Mouse (Mus musculus): ENCODE data around the gene B3gat1. TPM values are rescaled to one million over a fixed set of nuclear protein-coding genes. Genes with fewer than 3 reads are reported as not detected.

The B3gat1 gene
- polyA plus RNA-seq, 1 experiment from 2014 or later: not detected

- no peaks in the 10 kb centered on the region for H3K36me3 ChIP-seq
- H3K4me2 ChIP-seq: no peak overlapping the region
- ATAC-seq (replicated peaks; ENCODE audit: insufficient number of reproducible peaks, insufficient read depth, low FRiP score, low read depth): no peak
- WGBS: 68% methylated on average over 2 of the region's 2 CpGs
- H3K4me1 ChIP-seq (replicated peaks): peaks cover 5% of the 10 kb centered on the region
- H3K9ac ChIP-seq: no peak overlapping the region
- no peak overlapping the region for H3K27ac ChIP-seq
- H3K9me3 ChIP-seq (replicated peaks): no peaks in the 10 kb centered on the region
- H3K4me3 ChIP-seq: no peak overlapping the region
- peaks cover 28% of the 10 kb centered on the region for H3K27me3 ChIP-seq
These were observed 5.0 kb upstream of the B3gat1 start for GRCm38 (mm10) chr9:26728556-26728955.

GRCm38 (mm10) chr9:26733986-26734385 is 458 bp downstream of the B3gat1 start:
- Histone ChIP-seq H3K9ac (peak overlapping the region; percentile 17; the same call in 1 of the 2 replicates), H3K36me3 (no peaks in the 10 kb centered on the region), H3K27ac (no peak overlapping the region), H3K4me1 (replicated peaks) (peaks cover 11% of the 10 kb centered on the region), H3K27me3 (peaks cover 62% of the 10 kb centered on the region), H3K4me3 (peak overlapping the region; percentile 49), H3K4me2 (peak overlapping the region; percentile 84), H3K9me3 (replicated peaks) (no peaks in the 10 kb centered on the region)
- no peak for ATAC-seq (replicated peaks; ENCODE audit: insufficient number of reproducible peaks, insufficient read depth, low FRiP score, low read depth)
- WGBS: 1% methylated on average over 37 of the region's 37 CpGs

GRCm38 (mm10) chr9:26737116-26737515 is 3.6 kb downstream of the B3gat1 start:
- WGBS: 67% methylated on average over 5 of the region's 5 CpGs
- H3K27ac ChIP-seq: no peak overlapping the region
- H3K4me1 ChIP-seq (replicated peaks): peaks cover 11% of the 10 kb centered on the region
- peaks cover 48% of the 10 kb centered on the region for H3K27me3 ChIP-seq
- ATAC-seq (replicated peaks; ENCODE audit: insufficient number of reproducible peaks, insufficient read depth, low FRiP score, low read depth): no peak
- no peak overlapping the region for H3K9ac ChIP-seq
- no peak overlapping the region for H3K4me2 ChIP-seq
- H3K36me3 ChIP-seq: no peaks in the 10 kb centered on the region
- no peak overlapping the region for H3K4me3 ChIP-seq
- H3K9me3 ChIP-seq (replicated peaks): no peaks in the 10 kb centered on the region

- Histone ChIP-seq H3K4me2 (no peak overlapping the region), H3K4me3 (no peak overlapping the region), H3K36me3 (no peaks in the 10 kb centered on the region), H3K9me3 (replicated peaks) (no peaks in the 10 kb centered on the region), H3K9ac (no peak overlapping the region), H3K27ac (no peak overlapping the region), H3K4me1 (replicated peaks) (no peaks in the 10 kb centered on the region), H3K27me3 (no peaks in the 10 kb centered on the region)
- WGBS: 80% methylated on average over 3 of the region's 3 CpGs
- no peak for ATAC-seq (replicated peaks; ENCODE audit: insufficient number of reproducible peaks, insufficient read depth, low FRiP score, low read depth)
These were observed 9.3 kb downstream of the B3gat1 start for GRCm38 (mm10) chr9:26742817-26743216.

- no peak for ATAC-seq (replicated peaks; ENCODE audit: insufficient number of reproducible peaks, insufficient read depth, low FRiP score, low read depth)
- Histone ChIP-seq H3K9ac (no peak overlapping the region), H3K4me3 (no peak overlapping the region), H3K27me3 (no peaks in the 10 kb centered on the region), H3K4me1 (replicated peaks) (no peaks in the 10 kb centered on the region), H3K27ac (no peak overlapping the region), H3K9me3 (replicated peaks) (no peaks in the 10 kb centered on the region), H3K4me2 (no peak overlapping the region), H3K36me3 (no peaks in the 10 kb centered on the region)
- 46% methylated on average over 4 of the region's 4 CpGs for WGBS
These were observed 13.6 kb downstream of the B3gat1 start for GRCm38 (mm10) chr9:26747121-26747520.

GRCm38 (mm10) chr9:26748893-26749292 is 15.4 kb downstream of the B3gat1 start:
- H3K9ac ChIP-seq: no peak overlapping the region
- ATAC-seq (replicated peaks; ENCODE audit: insufficient number of reproducible peaks, insufficient read depth, low FRiP score, low read depth): no peak
- no peak overlapping the region for H3K27ac ChIP-seq
- H3K27me3 ChIP-seq: no peaks in the 10 kb centered on the region
- WGBS: 72% methylated on average over 4 of the region's 4 CpGs
- H3K36me3 ChIP-seq: no peaks in the 10 kb centered on the region
- H3K9me3 ChIP-seq (replicated peaks): no peaks in the 10 kb centered on the region
- no peak overlapping the region for H3K4me3 ChIP-seq
- no peaks in the 10 kb centered on the region for H3K4me1 ChIP-seq (replicated peaks)
- H3K4me2 ChIP-seq: no peak overlapping the region

- no peaks in the 10 kb centered on the region for H3K9me3 ChIP-seq (replicated peaks)
- no peaks in the 10 kb centered on the region for H3K4me1 ChIP-seq (replicated peaks)
- no peak overlapping the region for H3K4me3 ChIP-seq
- H3K9ac ChIP-seq: no peak overlapping the region
- ATAC-seq (replicated peaks; ENCODE audit: insufficient number of reproducible peaks, insufficient read depth, low FRiP score, low read depth): no peak
- H3K27me3 ChIP-seq: no peaks in the 10 kb centered on the region
- no peaks in the 10 kb centered on the region for H3K36me3 ChIP-seq
- WGBS: 32% methylated on average over 9 of the region's 9 CpGs
- H3K4me2 ChIP-seq: no peak overlapping the region
- no peak overlapping the region for H3K27ac ChIP-seq
These were observed 26.6 kb downstream of the B3gat1 start for GRCm38 (mm10) chr9:26760081-26760480.

GRCm38 (mm10) chr9:26760576-26760975 is 27.0 kb downstream of the B3gat1 start:
- ATAC-seq (replicated peaks; ENCODE audit: insufficient number of reproducible peaks, insufficient read depth, low FRiP score, low read depth): no peak
- H3K4me3 ChIP-seq: no peak overlapping the region
- 73% methylated on average over 5 of the region's 5 CpGs for WGBS

GRCm38 (mm10) chr9:26762477-26762876 is 28.9 kb downstream of the B3gat1 start:
- H3K4me2 ChIP-seq: no peak overlapping the region
- H3K9ac ChIP-seq: no peak overlapping the region
- H3K27ac ChIP-seq: no peak overlapping the region
- ATAC-seq (replicated peaks; ENCODE audit: insufficient number of reproducible peaks, insufficient read depth, low FRiP score, low read depth): no peak
- no peaks in the 10 kb centered on the region for H3K36me3 ChIP-seq
- no peaks in the 10 kb centered on the region for H3K4me1 ChIP-seq (replicated peaks)
- no peaks in the 10 kb centered on the region for H3K9me3 ChIP-seq (replicated peaks)
- H3K27me3 ChIP-seq: no peaks in the 10 kb centered on the region
- 78% methylated on average over 6 of the region's 6 CpGs for WGBS
- no peak overlapping the region for H3K4me3 ChIP-seq

More at GRCm38 (mm10) chr9:26760576-26760975, 27.0 kb downstream of the B3gat1 start:
- H3K4me2 ChIP-seq: no peak overlapping the region
- no peaks in the 10 kb centered on the region for H3K4me1 ChIP-seq (replicated peaks)
- H3K9me3 ChIP-seq (replicated peaks): no peaks in the 10 kb centered on the region
- H3K27ac ChIP-seq: no peak overlapping the region
- no peak overlapping the region for H3K9ac ChIP-seq
- H3K36me3 ChIP-seq: no peaks in the 10 kb centered on the region
- no peaks in the 10 kb centered on the region for H3K27me3 ChIP-seq

- Histone ChIP-seq H3K4me1 (replicated peaks) (no peaks in the 10 kb centered on the region), H3K27me3 (no peaks in the 10 kb centered on the region), H3K9me3 (replicated peaks) (no peaks in the 10 kb centered on the region), H3K27ac (no peak overlapping the region), H3K4me3 (no peak overlapping the region), H3K4me2 (no peak overlapping the region), H3K9ac (no peak overlapping the region), H3K36me3 (no peaks in the 10 kb centered on the region)
- ATAC-seq (replicated peaks; ENCODE audit: insufficient number of reproducible peaks, insufficient read depth, low FRiP score, low read depth): no peak
- WGBS: 76% methylated on average over 3 of the region's 3 CpGs
These were observed 34.7 kb downstream of the B3gat1 start for GRCm38 (mm10) chr9:26768181-26768580.

GRCm38 (mm10) chr9:26775700-26776099 is 42.2 kb downstream of the B3gat1 start:
- no peak overlapping the region for H3K27ac ChIP-seq
- 76% methylated on average over 2 of the region's 2 CpGs for WGBS
- ATAC-seq (replicated peaks; ENCODE audit: insufficient number of reproducible peaks, insufficient read depth, low FRiP score, low read depth): no peak

GRCm38 (mm10) chr9:26776122-26776902 is 42.8 kb downstream of the B3gat1 start:
- Histone ChIP-seq H3K9ac (no peak overlapping the region), H3K4me3 (no peak overlapping the region), H3K4me2 (no peak overlapping the region), H3K36me3 (no peaks in the 10 kb centered on the region), H3K9me3 (replicated peaks) (no peaks in the 10 kb centered on the region), H3K27ac (no peak overlapping the region), H3K27me3 (no peaks in the 10 kb centered on the region), H3K4me1 (replicated peaks) (no peaks in the 10 kb centered on the region)
- ATAC-seq (replicated peaks; ENCODE audit: insufficient number of reproducible peaks, insufficient read depth, low FRiP score, low read depth): no peak
- 52% methylated on average over 6 of the region's 6 CpGs for WGBS

More at GRCm38 (mm10) chr9:26775700-26776099, 42.2 kb downstream of the B3gat1 start:
- H3K4me3 ChIP-seq: no peak overlapping the region
- H3K9me3 ChIP-seq (replicated peaks): no peaks in the 10 kb centered on the region
- no peaks in the 10 kb centered on the region for H3K36me3 ChIP-seq
- no peak overlapping the region for H3K9ac ChIP-seq
- H3K27me3 ChIP-seq: no peaks in the 10 kb centered on the region
- no peak overlapping the region for H3K4me2 ChIP-seq
- no peaks in the 10 kb centered on the region for H3K4me1 ChIP-seq (replicated peaks)

Data from heart, embryonic 15.5 days (tissue).